Mouse (Mus musculus) stomach, embryonic 15.5 days (tissue): ENCODE data around the gene Nop10. TPM values are rescaled to one million over a fixed set of nuclear protein-coding genes. Genes with fewer than 3 reads are reported as not detected.

Experiments
- ATAC-seq: fragments of 200-750 bp; cut with Nextera tagmentation; 2 replicates; pipeline ENCODE4 v1.8.0; 2017; ENCODE audit warnings: low read depth, moderate number of reproducible peaks, moderate TSS enrichment; ENCODE audit not compliant: insufficient read depth, low FRiP score
- H3K27ac ChIP-seq: fragments of 300-500 bp; sonication (generic); 2 replicates; pipeline ENCODE4 v1.5.1; 2015; ENCODE audit warnings: mild to moderate bottlenecking, inconsistent platforms
- H3K27me3 ChIP-seq: fragments of 300-500 bp; sonication (generic); replicated peaks from 2 replicates; pipeline ENCODE4 v1.6.1; 2015; ENCODE audit warnings: inconsistent platforms
- H3K36me3 ChIP-seq: fragments of 300-500 bp; sonication (generic); 2 replicates; pipeline ENCODE4 v1.6.1; 2015; ENCODE audit warnings: inconsistent platforms
- H3K4me1 ChIP-seq: fragments of 300-500 bp; sonication (generic); 2 replicates; pipeline ENCODE4 v1.6.1; 2015; ENCODE audit warnings: inconsistent platforms
- H3K4me2 ChIP-seq: fragments of 300-500 bp; sonication (generic); 2 replicates; pipeline ENCODE4 v1.6.1; 2015; ENCODE audit warnings: mild to moderate bottlenecking, inconsistent platforms
- H3K4me3 ChIP-seq: fragments of 300-500 bp; sonication (generic); replicated peaks from 2 replicates; pipeline ENCODE4 v1.5.1; 2015; ENCODE audit warnings: inconsistent platforms
- H3K9ac ChIP-seq: fragments of 300-500 bp; sonication (generic); 2 replicates; pipeline ENCODE4 v1.6.1; 2015; ENCODE audit warnings: inconsistent platforms
- H3K9me3 ChIP-seq: fragments of 300-500 bp; sonication (generic); 2 replicates; pipeline ENCODE4 v1.6.1; 2016; ENCODE audit warnings: inconsistent platforms
- WGBS: fragments of 180-500 bp; shearing (Covaris S2); methylation state at CpG from one replicate; pipeline ENCODE4 v1.1.7; 2015; 5-methylcytosine and 5-hydroxymethylcytosine counted together
- polyA plus RNA-seq: library from polyadenylated mRNA; unstranded; fragments of >200 nt; fragmentation: Nextera tagmentation; extraction: Ambion mirVana; gene quantifications from 2 replicates; pipeline ENCODE4 v1.2.1, GENCODE M21; 2015

Gene Nop10
- 213 and 223 TPM in 2 replicates for polyA plus RNA-seq

DNA sequence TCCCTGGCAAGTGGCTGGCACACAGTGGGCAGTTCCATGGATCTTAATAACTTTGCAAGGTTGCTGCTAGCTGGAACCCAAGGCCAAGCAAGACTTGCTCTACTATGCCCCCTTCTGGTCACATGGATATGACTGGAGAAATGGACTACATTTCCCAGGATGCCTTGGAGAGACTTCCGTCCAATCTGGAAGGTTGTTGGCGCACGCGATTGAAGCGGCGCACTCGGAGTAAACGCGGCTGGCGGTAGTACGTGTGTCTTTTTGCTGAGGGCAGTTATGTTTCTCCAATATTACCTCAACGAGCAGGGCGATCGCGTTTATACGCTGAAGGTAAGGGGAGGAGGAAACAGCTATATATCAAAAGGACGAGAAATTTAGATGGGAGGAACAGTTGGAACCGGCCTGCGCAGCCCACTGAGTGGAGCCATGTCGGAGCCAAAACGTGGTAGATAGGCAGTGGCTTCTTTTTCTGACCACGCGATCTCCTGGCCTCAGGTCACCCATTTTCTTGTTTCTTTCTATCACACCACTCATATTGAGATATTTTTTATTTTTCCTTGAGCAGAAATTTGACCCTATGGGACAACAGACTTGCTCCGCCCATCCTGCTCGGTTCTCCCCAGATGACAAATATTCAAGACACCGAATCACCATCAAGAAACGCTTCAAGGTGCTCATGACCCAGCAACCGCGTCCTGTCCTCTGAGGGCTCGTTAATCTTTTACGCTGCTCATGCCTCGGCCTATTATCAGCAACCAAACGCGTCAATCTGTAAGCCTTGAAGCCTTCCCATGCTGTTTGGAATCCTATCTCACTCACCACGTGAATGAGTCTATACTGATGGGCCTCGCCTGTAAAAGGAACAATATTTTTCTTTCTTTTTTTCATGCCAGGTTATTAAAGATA is at the start of gene Nop10:
TSS of gene Nop10 (plus strand) at position 179 of the 906 bp plus-strand sequence.
- Histone ChIP-seq H3K9me3 (no peaks in the 10 kb centered on the region), H3K9ac (peak within 1 kb of the TSS; percentile 33), H3K27me3 (no peaks in the 10 kb centered on the region), H3K4me3 (peak within 1 kb of the TSS; percentile 57), H3K4me2 (peak within 1 kb of the TSS; percentile 68), H3K27ac (peak within 1 kb of the TSS; percentile 74), H3K4me1 (peaks cover 10% of the 10 kb centered on the region), H3K36me3 (no peaks in the 10 kb centered on the region)
- ATAC-seq = peak; percentile 60; the same call in 1 of the 2 replicates
- WGBS = under 1% methylated on average over 36 of the region's 36 CpGs

- no peak for ATAC-seq
- H3K4me2 ChIP-seq = no peak overlapping the region
- no peak overlapping the region for H3K9ac ChIP-seq
- H3K36me3 ChIP-seq = no peaks in the 10 kb centered on the region
- no peaks in the 10 kb centered on the region for H3K27me3 ChIP-seq
- no peak overlapping the region for H3K27ac ChIP-seq
- no peaks in the 10 kb centered on the region for H3K4me1 ChIP-seq
- 0% methylated on average over 1 of the region's 1 CpGs for WGBS
- no peaks in the 10 kb centered on the region for H3K9me3 ChIP-seq
- H3K4me3 ChIP-seq = no peak overlapping the region
Measured at GRCm38 (mm10) chr2:112215977-112216376, 45.7 kb upstream of the Nop10 start.

GRCm38 (mm10) chr2:112217614-112218013 is 44.1 kb upstream of the Nop10 start:
- Histone ChIP-seq H3K27me3 (no peaks in the 10 kb centered on the region), H3K4me3 (no peak overlapping the region), H3K4me2 (no peak overlapping the region), H3K36me3 (no peaks in the 10 kb centered on the region), H3K4me1 (no peaks in the 10 kb centered on the region), H3K9ac (no peak overlapping the region), H3K9me3 (no peaks in the 10 kb centered on the region), H3K27ac (no peak overlapping the region)
- 65% methylated on average over 6 of the region's 6 CpGs for WGBS
- no peak for ATAC-seq

DNA sequence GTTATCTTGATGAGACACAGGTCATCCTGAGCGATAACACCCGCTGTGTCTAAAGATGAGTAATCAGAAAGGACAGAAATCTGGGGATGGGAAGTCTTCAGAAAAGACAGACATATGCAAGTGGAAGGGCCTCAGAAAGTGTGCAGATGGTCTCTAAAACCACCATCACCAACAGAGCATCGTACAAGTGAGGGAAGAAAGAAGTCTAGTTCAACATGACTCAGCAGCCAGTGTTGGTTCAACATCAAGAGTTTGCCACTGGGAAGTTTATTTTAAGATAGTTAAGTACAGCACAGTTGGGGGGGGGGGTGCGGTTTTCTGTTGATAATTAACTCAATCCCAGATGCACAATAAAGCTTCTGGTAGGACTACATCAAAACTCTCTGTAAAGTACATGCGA is 40.8 kb upstream of the Nop10 start:
- Histone ChIP-seq H3K4me3 (no peak overlapping the region), H3K9me3 (no peaks in the 10 kb centered on the region), H3K4me2 (no peak overlapping the region), H3K27ac (no peak overlapping the region), H3K27me3 (no peaks in the 10 kb centered on the region), H3K36me3 (no peaks in the 10 kb centered on the region), H3K4me1 (no peaks in the 10 kb centered on the region), H3K9ac (no peak overlapping the region)
- WGBS = 75% methylated on average over 5 of the region's 5 CpGs
- no peak for ATAC-seq

GRCm38 (mm10) chr2:112222607-112223006 is 39.1 kb upstream of the Nop10 start:
- Histone ChIP-seq H3K4me3 (no peak overlapping the region), H3K9ac (no peak overlapping the region), H3K27me3 (no peaks in the 10 kb centered on the region), H3K27ac (no peak overlapping the region), H3K9me3 (no peaks in the 10 kb centered on the region), H3K36me3 (no peaks in the 10 kb centered on the region), H3K4me2 (no peak overlapping the region), H3K4me1 (no peaks in the 10 kb centered on the region)
- ATAC-seq = no peak
- whole genome bisulfite sequencing = 66% methylated on average over 5 of the region's 5 CpGs

DNA sequence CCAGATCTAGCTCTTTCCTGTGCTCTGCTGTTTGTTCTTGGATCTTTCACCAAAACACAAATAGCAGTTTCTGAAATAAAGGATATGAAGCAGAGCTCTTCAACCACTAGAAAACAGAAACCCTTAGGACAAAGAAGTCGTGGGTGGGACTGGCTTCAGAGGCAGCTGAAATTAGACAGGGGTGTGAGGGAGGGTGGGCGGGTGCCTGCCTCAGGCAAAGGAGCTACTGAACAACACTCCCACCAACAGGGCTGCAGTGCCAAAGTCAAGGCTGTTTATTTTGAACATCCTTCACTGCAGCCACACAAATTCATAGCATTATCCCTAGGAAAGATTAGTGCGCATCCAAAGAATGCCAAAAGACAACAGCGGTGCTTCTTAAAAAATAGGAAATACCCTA is 37.4 kb upstream of the Nop10 start:
- Histone ChIP-seq H3K4me3 (no peak overlapping the region), H3K27ac (no peak overlapping the region), H3K36me3 (no peaks in the 10 kb centered on the region), H3K4me2 (no peak overlapping the region), H3K27me3 (no peaks in the 10 kb centered on the region), H3K9me3 (no peaks in the 10 kb centered on the region), H3K4me1 (no peaks in the 10 kb centered on the region), H3K9ac (no peak overlapping the region)
- ATAC-seq = no peak
- 57% methylated on average over 4 of the region's 4 CpGs for WGBS

- H3K4me2 ChIP-seq = no peak overlapping the region
- H3K4me3 ChIP-seq = no peak overlapping the region
- 67% methylated on average over 1 of the region's 1 CpGs for WGBS
- H3K36me3 ChIP-seq = no peaks in the 10 kb centered on the region
- no peaks in the 10 kb centered on the region for H3K9me3 ChIP-seq
- no peak for ATAC-seq
- no peak overlapping the region for H3K27ac ChIP-seq
- no peaks in the 10 kb centered on the region for H3K4me1 ChIP-seq
- H3K27me3 ChIP-seq = no peaks in the 10 kb centered on the region
- no peak overlapping the region for H3K9ac ChIP-seq
Measured at GRCm38 (mm10) chr2:112232623-112233022, 29.1 kb upstream of the Nop10 start.

GRCm38 (mm10) chr2:112236620-112237019 is 25.1 kb upstream of the Nop10 start:
- H3K4me2 ChIP-seq = no peak overlapping the region
- H3K36me3 ChIP-seq = no peaks in the 10 kb centered on the region
- no peak overlapping the region for H3K27ac ChIP-seq
- H3K9me3 ChIP-seq = no peaks in the 10 kb centered on the region
- peaks cover 12% of the 10 kb centered on the region; the same call in 1 of the 2 replicates for H3K4me1 ChIP-seq
- no peaks in the 10 kb centered on the region for H3K27me3 ChIP-seq
- no peak overlapping the region for H3K9ac ChIP-seq
- no peak overlapping the region for H3K4me3 ChIP-seq
- ATAC-seq = no peak
- 76% methylated on average over 2 of the region's 2 CpGs for WGBS

GRCm38 (mm10) chr2:112238006-112238405 is 23.7 kb upstream of the Nop10 start:
- WGBS = 9% methylated on average over 4 of the region's 4 CpGs
- Histone ChIP-seq H3K4me1 (peaks cover 12% of the 10 kb centered on the region; the same call in 1 of the 2 replicates), H3K36me3 (no peaks in the 10 kb centered on the region), H3K27me3 (no peaks in the 10 kb centered on the region), H3K4me3 (no peak overlapping the region), H3K9ac (no peak overlapping the region), H3K27ac (peak overlapping the region; percentile 44; the same call in 1 of the 2 replicates), H3K9me3 (no peaks in the 10 kb centered on the region), H3K4me2 (no peak overlapping the region)
- ATAC-seq = no peak; the same call in 1 of the 2 replicates

DNA sequence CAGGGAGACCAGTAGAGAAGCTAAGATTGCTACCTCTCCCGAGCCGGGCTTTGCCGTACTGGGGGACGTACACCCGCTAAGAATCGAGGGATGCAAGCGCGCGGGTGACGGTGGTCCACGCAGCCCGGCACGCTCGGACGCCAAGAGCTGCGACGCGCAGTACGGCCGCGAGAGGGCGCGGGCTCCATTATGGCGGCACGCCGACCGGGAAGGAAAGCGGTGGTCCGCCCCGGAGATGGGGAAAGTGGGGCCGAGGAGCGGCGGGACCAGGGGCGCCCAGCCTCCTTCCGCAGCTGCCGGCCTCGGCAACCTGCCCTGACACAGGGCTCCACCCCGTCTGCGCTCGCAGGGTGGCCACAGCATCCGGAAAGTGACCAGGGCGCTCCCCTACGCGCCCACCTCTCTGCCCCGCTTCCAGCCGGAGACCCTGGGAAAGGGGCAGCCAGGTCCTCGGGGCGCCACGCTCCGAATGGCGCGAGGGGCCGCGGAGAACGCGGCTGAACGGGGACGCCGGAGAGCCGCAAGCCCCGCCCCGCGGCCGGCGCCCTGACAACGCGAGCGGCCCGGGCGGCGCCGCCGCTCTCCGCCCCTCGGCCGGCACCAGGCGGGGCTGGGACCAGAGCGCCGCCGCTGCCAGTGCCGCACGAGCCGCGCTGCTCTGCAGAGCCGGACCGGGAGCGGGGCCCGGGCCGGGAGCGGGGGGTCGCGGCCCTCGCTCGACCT is 22.4 kb upstream of the Nop10 start, which contains the start of gene Lpcat4:
TSS of gene Lpcat4 (plus strand) at position 257 of the 723 bp plus-strand sequence.
- Histone ChIP-seq H3K9me3 (no peaks in the 10 kb centered on the region), H3K27ac (peak within 1 kb of the TSS; percentile 95), H3K4me3 (peak within 1 kb of the TSS; percentile 90), H3K27me3 (no peaks in the 10 kb centered on the region), H3K4me1 (peaks cover 16% of the 10 kb centered on the region; the same call in 1 of the 2 replicates), H3K4me2 (peak within 1 kb of the TSS; percentile 85), H3K9ac (peak within 1 kb of the TSS; percentile 88), H3K36me3 (no peaks in the 10 kb centered on the region)
- WGBS = under 1% methylated on average over 92 of the region's 94 CpGs
- ATAC-seq = peak; percentile 82

DNA sequence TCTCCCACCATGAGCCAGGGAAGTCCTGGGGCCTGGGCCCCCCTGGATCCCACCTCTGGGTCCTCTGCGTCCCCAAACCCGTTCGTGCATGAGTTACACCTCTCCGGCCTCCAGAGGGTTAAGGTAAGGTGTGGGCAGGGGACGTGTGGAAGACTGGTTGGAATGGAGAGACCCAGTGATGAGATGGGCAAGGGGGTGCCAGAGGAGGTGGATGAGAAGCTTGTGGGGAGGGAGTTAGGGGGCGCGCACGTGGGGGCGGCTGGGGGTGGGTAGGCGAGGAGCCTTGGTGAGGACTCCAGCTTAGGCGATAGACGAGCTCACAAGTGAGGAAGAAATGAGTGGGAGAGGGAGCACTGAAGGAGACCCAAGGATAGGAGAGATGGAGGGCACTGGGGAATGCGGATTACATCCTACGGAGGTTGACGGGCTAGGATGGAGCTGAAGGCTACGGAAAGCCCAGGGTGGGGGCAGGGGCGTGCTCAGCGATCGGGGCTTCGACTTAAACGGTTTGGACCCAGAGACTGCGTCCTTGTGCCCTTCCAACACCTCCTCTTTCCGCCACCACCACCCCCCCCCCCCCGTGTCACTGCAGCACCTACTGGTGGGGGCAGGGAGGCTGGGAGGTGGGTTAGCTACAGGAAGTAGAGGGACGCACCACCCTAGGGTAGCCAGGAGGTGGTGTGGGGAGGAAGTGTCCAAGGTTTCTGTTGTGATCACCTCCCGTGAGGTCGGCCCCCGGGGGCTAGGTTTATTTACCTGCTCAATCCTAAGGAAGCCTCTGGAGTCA is 21.6 kb upstream of the Nop10 start:
- H3K4me1 ChIP-seq = peaks cover 20% of the 10 kb centered on the region; the same call in 1 of the 2 replicates
- H3K4me2 ChIP-seq = peak overlapping the region; percentile 85
- ATAC-seq = peak; percentile 20; the same call in 1 of the 2 replicates
- no peaks in the 10 kb centered on the region for H3K9me3 ChIP-seq
- H3K27me3 ChIP-seq = no peaks in the 10 kb centered on the region
- peak overlapping the region; percentile 95 for H3K27ac ChIP-seq
- under 1% methylated on average over 19 of the region's 28 CpGs for WGBS
- peak overlapping the region; percentile 90 for H3K4me3 ChIP-seq
- no peaks in the 10 kb centered on the region for H3K36me3 ChIP-seq
- H3K9ac ChIP-seq = peak overlapping the region; percentile 59
